ENCODE assay signal across 14 mouse cellular contexts in genomic region chr2:37945598-37946336, GRCm38 (mm10).
DNase-seq lines count a peak whose midpoint lies in the region; ATAC-seq lines count a peak whose summit lies in the region.
"Had no signal": no experiment of that assay in that cellular context is flagged by ENCODE, and none has a peak within 500 bp of the region (broad histone marks: within the 10 kb centered on the region; RNA-seq: fewer than 3 reads in every experiment).

No protein-coding gene starts in this region.

- H3K36me3 ChIP-seq in hindbrain, embryonic 12.5 days = no peaks in the 10 kb centered on the region
- no peaks in the 10 kb centered on the region for H3K36me3 ChIP-seq in hindbrain, embryonic 14.5 days (replicated peaks; ENCODE audit: control insufficient read depth, insufficient read depth)
- H3K36me3 ChIP-seq in midbrain, embryonic 13.5 days = no peaks in the 10 kb centered on the region
- no peaks in the 10 kb centered on the region for H3K36me3 ChIP-seq in midbrain, embryonic 16.5 days (ENCODE audit: control insufficient read depth, insufficient read depth, low read length)
- H3K36me3 ChIP-seq in forebrain, embryonic 16.5 days (ENCODE audit: control insufficient read depth, insufficient read depth) = no peaks in the 10 kb centered on the region
- H3K36me3 ChIP-seq: intestine, embryonic 15.5 days had no signal

- H3K4me2 ChIP-seq in hindbrain, embryonic 12.5 days (replicated peaks) = no peak overlapping the region
- H3K4me2 ChIP-seq in hindbrain, embryonic 14.5 days (replicated peaks) = no peak overlapping the region
- H3K4me2 ChIP-seq in midbrain, embryonic 13.5 days (replicated peaks) = no peak overlapping the region
- H3K4me2 ChIP-seq in midbrain, embryonic 16.5 days (ENCODE audit: low read length) = no peak overlapping the region
- H3K4me2 ChIP-seq in forebrain, embryonic 16.5 days (ENCODE audit: low read length) = 0 out of 2 replicates have a peak overlapping the region, but pooled peaks have one; percentile 6
- H3K4me2 ChIP-seq: intestine, embryonic 15.5 days had no signal

- no peak for DNase-seq in hindbrain, embryonic 14.5 days (ENCODE audit: low spot score)
- DNase-seq in telencephalon, adult 2 months (ENCODE audit: low read depth, low spot score) = peak; percentile 33
- no peak for DNase-seq in c-Kit-positive CD71-positive TER-119-positive erythroid progenitor cells, embryonic 14.5 days (ENCODE audit: low spot score)
- DNase-seq in left cerebral cortex, adult 18-20 months (ENCODE audit: low spot score in 2 of 2) = no peak
- DNase-seq: cerebellum, postnatal 14 days; heart, adult 2 months; heart, postnatal 14 days; kidney, postnatal 14 days; thymus, postnatal 36 days had no signal

- H3K27me3 ChIP-seq in hindbrain, embryonic 12.5 days = no peaks in the 10 kb centered on the region
- no peaks in the 10 kb centered on the region for H3K27me3 ChIP-seq in hindbrain, embryonic 14.5 days (ENCODE audit: control insufficient read depth, insufficient read depth, low read length)
- peaks cover 4% of the 10 kb centered on the region; the same call in 1 of the 2 replicates for H3K27me3 ChIP-seq in midbrain, embryonic 13.5 days
- H3K27me3 ChIP-seq in midbrain, embryonic 16.5 days (ENCODE audit: control insufficient read depth, insufficient read depth, low read depth, low read length) = no peaks in the 10 kb centered on the region
- H3K27me3 ChIP-seq in forebrain, embryonic 16.5 days (replicated peaks; ENCODE audit: control insufficient read depth, insufficient read depth, low read length) = no peaks in the 10 kb centered on the region
- H3K27me3 ChIP-seq: intestine, embryonic 15.5 days had no signal

- H3K9me3 ChIP-seq in hindbrain, embryonic 12.5 days (replicated peaks) = no peaks in the 10 kb centered on the region
- H3K9me3 ChIP-seq in hindbrain, embryonic 14.5 days (ENCODE audit: control insufficient read depth, low read length) = no peaks in the 10 kb centered on the region
- H3K9me3 ChIP-seq in midbrain, embryonic 13.5 days = no peaks in the 10 kb centered on the region
- H3K9me3 ChIP-seq in midbrain, embryonic 16.5 days (replicated peaks; ENCODE audit: control insufficient read depth, low read length, poor library complexity, severe bottlenecking) = no peaks in the 10 kb centered on the region
- H3K9me3 ChIP-seq in forebrain, embryonic 16.5 days (ENCODE audit: control insufficient read depth, low read length) = no peaks in the 10 kb centered on the region
- H3K9me3 ChIP-seq: intestine, embryonic 15.5 days had no signal

- no peak overlapping the region for H3K9ac ChIP-seq in hindbrain, embryonic 12.5 days
- no peak overlapping the region for H3K9ac ChIP-seq in hindbrain, embryonic 14.5 days
- H3K9ac ChIP-seq in midbrain, embryonic 13.5 days (replicated peaks) = no peak overlapping the region
- H3K9ac ChIP-seq in midbrain, embryonic 16.5 days (ENCODE audit: low read depth, low read length) = no peak overlapping the region
- no peak overlapping the region for H3K9ac ChIP-seq in forebrain, embryonic 16.5 days (replicated peaks; ENCODE audit: low read depth, low read length)
- H3K9ac ChIP-seq: intestine, embryonic 15.5 days had no signal

- H3K27ac ChIP-seq in hindbrain, embryonic 12.5 days = 0 out of 2 replicates have a peak overlapping the region, but pooled peaks have one; percentile 30
- H3K27ac ChIP-seq in hindbrain, embryonic 14.5 days = no peak overlapping the region
- 0 out of 2 replicates have a peak overlapping the region, but pooled peaks have one; percentile 27 for H3K27ac ChIP-seq in midbrain, embryonic 13.5 days
- no peak overlapping the region for H3K27ac ChIP-seq in midbrain, embryonic 16.5 days (ENCODE audit: low read length)
- peak overlapping the region; percentile 56; the same call in 1 of the 2 replicates for H3K27ac ChIP-seq in forebrain, embryonic 16.5 days (ENCODE audit: low read length)
- H3K27ac ChIP-seq: heart, adult 2 months; intestine, embryonic 15.5 days had no signal

- no peak overlapping the region for H3K4me3 ChIP-seq in hindbrain, embryonic 12.5 days
- H3K4me3 ChIP-seq in hindbrain, embryonic 14.5 days (replicated peaks; ENCODE audit: low read length) = no peak overlapping the region
- H3K4me3 ChIP-seq in midbrain, embryonic 13.5 days (replicated peaks) = no peak overlapping the region
- H3K4me3 ChIP-seq in midbrain, embryonic 16.5 days (ENCODE audit: low read depth, low read length) = no peak overlapping the region
- no peak overlapping the region for H3K4me3 ChIP-seq in forebrain, embryonic 16.5 days (replicated peaks; ENCODE audit: low read length)
- H3K4me3 ChIP-seq: heart, adult 2 months; intestine, embryonic 15.5 days had no signal

- no peak for ATAC-seq in hindbrain, embryonic 12.5 days (ENCODE audit: low FRiP score)
- ATAC-seq in hindbrain, embryonic 14.5 days (ENCODE audit: low FRiP score) = no peak
- ATAC-seq in midbrain, embryonic 13.5 days = no peak
- no peak for ATAC-seq in midbrain, embryonic 16.5 days
- ATAC-seq in forebrain, embryonic 16.5 days = peak; percentile 66
- ATAC-seq: intestine, embryonic 15.5 days had no signal

- WGBS in hindbrain, embryonic 12.5 days = 63% methylated on average over 9 of the region's 9 CpGs
- 54% methylated on average over 9 of the region's 9 CpGs for WGBS in hindbrain, embryonic 14.5 days
- 57% methylated on average over 9 of the region's 9 CpGs for WGBS in midbrain, embryonic 13.5 days
- WGBS in midbrain, embryonic 16.5 days = 39% methylated on average over 9 of the region's 9 CpGs
- 17% methylated on average over 9 of the region's 9 CpGs for WGBS in forebrain, embryonic 16.5 days

- peaks cover 2% of the 10 kb centered on the region; the same call in 1 of the 2 replicates for H3K4me1 ChIP-seq in hindbrain, embryonic 12.5 days
- no peaks in the 10 kb centered on the region for H3K4me1 ChIP-seq in hindbrain, embryonic 14.5 days (replicated peaks; ENCODE audit: control insufficient read depth, insufficient read depth, low read length)
- H3K4me1 ChIP-seq in midbrain, embryonic 13.5 days (replicated peaks) = peaks cover 14% of the 10 kb centered on the region
- H3K4me1 ChIP-seq in midbrain, embryonic 16.5 days (ENCODE audit: control insufficient read depth, insufficient read depth, low read length) = peaks cover 3% of the 10 kb centered on the region
- H3K4me1 ChIP-seq in forebrain, embryonic 16.5 days (replicated peaks; ENCODE audit: control insufficient read depth, insufficient read depth, low read length) = peaks cover 13% of the 10 kb centered on the region
- H3K4me1 ChIP-seq: intestine, embryonic 15.5 days had no signal

Comparison
In these comparisons a context has a peak if more than half of its experiments do, and no peak if none do; other contexts are left out.
1. H3K27ac ChIP-seq: peak in hindbrain, embryonic 12.5 days (single experiment), midbrain, embryonic 13.5 days (single experiment) and forebrain, embryonic 16.5 days (single experiment); none in hindbrain, embryonic 14.5 days (single experiment) and midbrain, embryonic 16.5 days (single experiment).